Mouse (Mus musculus): ENCODE measurements around the gene Pacrg. TPM values are rescaled to one million over a fixed set of nuclear protein-coding genes. Genes with fewer than 3 reads are reported as not detected.
A peak's percentile ranks its signal among the peaks of the same experiment; 100 is the strongest.

Pacrg gene
- polyA plus RNA-seq, 1 experiment from 2014 or later = 3.7 TPM

DNA sequence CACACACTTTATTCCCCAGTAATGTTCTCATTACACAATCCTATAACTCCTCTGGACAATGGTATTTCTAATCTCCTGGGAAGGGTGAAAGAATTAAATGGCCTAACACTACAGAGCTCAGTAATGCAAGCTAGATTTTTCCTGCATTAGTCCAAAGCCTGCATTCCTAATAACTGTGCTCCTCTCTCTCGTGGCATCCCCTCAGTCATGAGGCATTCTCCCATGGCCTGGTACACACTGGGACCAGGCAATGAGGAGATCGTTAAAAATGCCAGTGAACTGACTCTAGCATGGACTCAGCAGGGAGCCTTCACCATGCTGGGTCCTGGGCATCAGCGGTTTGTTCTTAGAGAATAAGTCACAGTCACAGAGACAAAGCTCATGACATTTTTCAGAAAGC is 256.8 kb downstream of the Pacrg start:
- Histone ChIP-seq H3K4me2 (ENCODE audit: low read depth, low read length) (no peak overlapping the region), H3K27ac (ENCODE audit: low read length) (no peak overlapping the region), H3K27me3 (ENCODE audit: control insufficient read depth, insufficient read depth, low read depth, low read length) (no peaks in the 10 kb centered on the region), H3K4me3 (ENCODE audit: low read length) (no peak overlapping the region), H3K9me3 (ENCODE audit: control insufficient read depth, low read length) (no peaks in the 10 kb centered on the region), H3K36me3 (ENCODE audit: control insufficient read depth, insufficient read depth, low read length) (no peaks in the 10 kb centered on the region), H3K4me1 (replicated peaks; ENCODE audit: control insufficient read depth, insufficient read depth, low read length) (no peaks in the 10 kb centered on the region), H3K9ac (ENCODE audit: low read length) (no peak overlapping the region)
- ATAC-seq (ENCODE audit: low read depth) = no peak
- 78% methylated on average over 3 of the region's 3 CpGs for WGBS

DNA sequence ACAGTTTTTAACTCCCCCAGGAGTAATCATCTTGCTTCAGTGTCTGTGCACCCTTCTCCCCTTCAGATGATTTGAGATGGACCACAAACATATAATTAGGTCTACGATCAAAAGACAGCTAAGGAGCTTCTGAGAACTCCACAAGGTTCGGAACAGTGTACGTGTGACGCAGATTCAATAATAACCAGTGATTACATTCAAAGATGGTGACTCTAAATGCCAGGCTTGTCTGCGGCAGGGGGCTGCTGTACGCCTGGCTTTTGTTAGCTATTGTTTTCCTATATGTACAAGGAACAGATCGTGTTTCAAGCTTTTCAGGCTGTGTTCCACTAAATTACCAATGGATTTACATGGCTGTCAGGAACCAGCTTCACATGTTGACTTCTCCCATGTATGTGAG is 264.8 kb downstream of the Pacrg start:
- Histone ChIP-seq H3K27ac (ENCODE audit: low read length) (no peak overlapping the region), H3K4me2 (ENCODE audit: low read depth, low read length) (no peak overlapping the region), H3K9ac (ENCODE audit: low read length) (no peak overlapping the region), H3K27me3 (ENCODE audit: control insufficient read depth, insufficient read depth, low read depth, low read length) (no peaks in the 10 kb centered on the region), H3K4me3 (ENCODE audit: low read length) (no peak overlapping the region), H3K36me3 (ENCODE audit: control insufficient read depth, insufficient read depth, low read length) (no peaks in the 10 kb centered on the region), H3K9me3 (ENCODE audit: control insufficient read depth, low read length) (no peaks in the 10 kb centered on the region), H3K4me1 (replicated peaks; ENCODE audit: control insufficient read depth, insufficient read depth, low read length) (peaks cover under 1% of the 10 kb centered on the region; the same call in 1 of the 2 replicates)
- 88% methylated on average over 7 of the region's 7 CpGs for WGBS
- ATAC-seq (ENCODE audit: low read depth) = no peak

DNA sequence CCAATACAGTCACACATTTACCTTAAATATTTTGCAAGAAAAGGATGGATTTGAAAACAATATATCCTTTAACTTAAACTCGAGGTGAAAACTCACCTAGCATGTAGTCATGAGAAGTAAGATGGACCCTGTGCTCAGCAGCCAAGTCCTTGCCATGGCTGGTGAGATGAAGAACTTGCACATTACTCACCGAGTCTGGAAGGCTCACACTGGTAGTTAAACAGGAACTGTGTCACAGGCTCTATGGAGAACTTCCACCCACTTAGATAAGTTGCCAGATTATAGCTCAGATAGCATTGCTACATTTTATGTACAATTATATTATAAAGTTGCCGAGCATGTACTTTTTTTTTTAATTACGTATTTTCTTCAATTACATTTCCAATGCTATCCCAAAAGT is 267.7 kb downstream of the Pacrg start:
- Histone ChIP-seq H3K4me3 (ENCODE audit: low read length) (no peak overlapping the region), H3K4me2 (ENCODE audit: low read depth, low read length) (no peak overlapping the region), H3K9me3 (ENCODE audit: control insufficient read depth, low read length) (no peaks in the 10 kb centered on the region), H3K27ac (ENCODE audit: low read length) (no peak overlapping the region), H3K4me1 (replicated peaks; ENCODE audit: control insufficient read depth, insufficient read depth, low read length) (peaks cover 4% of the 10 kb centered on the region), H3K9ac (ENCODE audit: low read length) (no peak overlapping the region), H3K27me3 (ENCODE audit: control insufficient read depth, insufficient read depth, low read depth, low read length) (no peaks in the 10 kb centered on the region), H3K36me3 (ENCODE audit: control insufficient read depth, insufficient read depth, low read length) (no peaks in the 10 kb centered on the region)
- 80% methylated on average over 4 of the region's 4 CpGs for WGBS
- no peak for ATAC-seq (ENCODE audit: low read depth)

- Histone ChIP-seq H3K27ac (ENCODE audit: low read length) (0 out of 2 replicates have a peak overlapping the region, but pooled peaks have one; percentile 29), H3K36me3 (ENCODE audit: control insufficient read depth, insufficient read depth, low read length) (no peaks in the 10 kb centered on the region), H3K4me1 (replicated peaks; ENCODE audit: control insufficient read depth, insufficient read depth, low read length) (peaks cover 4% of the 10 kb centered on the region), H3K9me3 (ENCODE audit: control insufficient read depth, low read length) (no peaks in the 10 kb centered on the region), H3K27me3 (ENCODE audit: control insufficient read depth, insufficient read depth, low read depth, low read length) (no peaks in the 10 kb centered on the region), H3K9ac (ENCODE audit: low read length) (no peak overlapping the region), H3K4me3 (ENCODE audit: low read length) (no peak overlapping the region), H3K4me2 (ENCODE audit: low read depth, low read length) (no peak overlapping the region)
- ATAC-seq (ENCODE audit: low read depth) = peak; percentile 86
- 41% methylated on average over 10 of the region's 10 CpGs for WGBS
Measured at GRCm38 (mm10) chr17:10569270-10569669, 270.8 kb downstream of the Pacrg start.

DNA sequence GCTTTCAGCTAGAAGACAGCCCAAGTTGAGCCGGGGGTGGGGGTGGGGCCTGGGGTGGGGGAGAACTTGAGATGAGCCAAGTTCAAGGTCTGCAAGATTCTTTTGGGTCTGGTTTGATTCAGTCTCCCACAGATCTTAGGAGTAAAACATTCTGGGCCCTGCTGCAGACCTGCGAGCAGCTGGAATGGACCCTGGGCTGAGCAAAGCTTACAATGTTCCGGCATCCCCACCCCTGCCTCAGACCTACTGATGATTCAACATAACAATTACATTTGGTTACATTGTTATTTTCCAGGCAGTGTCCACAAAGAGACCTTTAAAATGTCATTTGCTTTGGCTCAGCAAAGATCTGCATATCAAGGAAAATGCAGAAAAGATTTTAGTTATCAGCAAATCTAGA is 272.7 kb downstream of the Pacrg start:
- no peaks in the 10 kb centered on the region for H3K27me3 ChIP-seq (ENCODE audit: control insufficient read depth, insufficient read depth, low read depth, low read length)
- 88% methylated on average over 3 of the region's 3 CpGs for WGBS
- H3K4me2 ChIP-seq (ENCODE audit: low read depth, low read length) = no peak overlapping the region
- no peak overlapping the region for H3K27ac ChIP-seq (ENCODE audit: low read length)
- peaks cover 4% of the 10 kb centered on the region for H3K4me1 ChIP-seq (replicated peaks; ENCODE audit: control insufficient read depth, insufficient read depth, low read length)
- H3K4me3 ChIP-seq (ENCODE audit: low read length) = no peak overlapping the region
- H3K9me3 ChIP-seq (ENCODE audit: control insufficient read depth, low read length) = no peaks in the 10 kb centered on the region
- H3K9ac ChIP-seq (ENCODE audit: low read length) = no peak overlapping the region
- ATAC-seq (ENCODE audit: low read depth) = no peak
- H3K36me3 ChIP-seq (ENCODE audit: control insufficient read depth, insufficient read depth, low read length) = no peaks in the 10 kb centered on the region

DNA sequence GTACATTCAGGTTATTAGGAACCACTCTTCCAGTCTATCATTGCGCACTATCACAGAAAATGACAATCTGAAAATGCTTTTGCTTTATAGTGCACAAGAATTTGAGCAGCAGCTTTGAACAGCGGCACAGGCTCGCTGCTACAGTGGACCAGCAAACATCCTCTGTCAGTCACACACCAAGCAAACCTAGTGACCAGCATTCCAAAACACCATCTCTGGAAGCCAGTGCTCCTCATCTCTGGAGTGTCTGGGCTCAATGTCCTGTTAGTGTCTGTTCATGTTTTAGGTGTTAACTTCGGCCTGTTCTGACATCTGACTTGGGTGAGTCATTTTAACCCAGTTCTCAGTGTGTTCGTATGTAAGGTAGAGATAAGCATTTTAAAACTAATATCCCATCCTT is 275.9 kb downstream of the Pacrg start:
- H3K27me3 ChIP-seq (ENCODE audit: control insufficient read depth, insufficient read depth, low read depth, low read length) = no peaks in the 10 kb centered on the region
- H3K4me2 ChIP-seq (ENCODE audit: low read depth, low read length) = no peak overlapping the region
- no peak overlapping the region for H3K27ac ChIP-seq (ENCODE audit: low read length)
- H3K4me3 ChIP-seq (ENCODE audit: low read length) = no peak overlapping the region
- no peaks in the 10 kb centered on the region; the same call in 1 of the 2 replicates for H3K4me1 ChIP-seq (replicated peaks; ENCODE audit: control insufficient read depth, insufficient read depth, low read length)
- ATAC-seq (ENCODE audit: low read depth) = no peak
- H3K36me3 ChIP-seq (ENCODE audit: control insufficient read depth, insufficient read depth, low read length) = no peaks in the 10 kb centered on the region
- 83% methylated on average over 5 of the region's 5 CpGs for WGBS
- H3K9me3 ChIP-seq (ENCODE audit: control insufficient read depth, low read length) = no peaks in the 10 kb centered on the region
- no peak overlapping the region for H3K9ac ChIP-seq (ENCODE audit: low read length)

DNA sequence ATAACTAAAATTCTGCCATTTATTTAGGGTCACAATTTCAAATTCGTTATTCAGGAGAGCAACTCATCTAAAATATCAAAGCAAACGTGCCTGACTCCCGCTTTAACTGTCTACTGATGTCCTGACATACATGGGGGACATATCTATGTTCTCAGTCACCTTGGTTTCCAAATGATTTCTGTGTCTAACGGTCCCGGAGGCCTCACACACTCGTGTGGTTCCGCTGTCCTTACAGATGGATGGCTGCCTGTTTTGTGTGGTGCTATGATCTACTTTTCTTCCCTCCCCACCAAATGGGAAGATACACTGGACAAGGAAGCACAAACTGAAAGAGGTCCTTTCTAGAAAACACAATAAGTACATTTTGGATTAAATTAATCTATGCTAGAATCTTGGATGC is 277.2 kb downstream of the Pacrg start:
- H3K4me3 ChIP-seq (ENCODE audit: low read length) = no peak overlapping the region
- no peak for ATAC-seq (ENCODE audit: low read depth)
- no peak overlapping the region for H3K27ac ChIP-seq (ENCODE audit: low read length)
- no peaks in the 10 kb centered on the region for H3K4me1 ChIP-seq (replicated peaks; ENCODE audit: control insufficient read depth, insufficient read depth, low read length)
- H3K9me3 ChIP-seq (ENCODE audit: control insufficient read depth, low read length) = no peaks in the 10 kb centered on the region
- H3K36me3 ChIP-seq (ENCODE audit: control insufficient read depth, insufficient read depth, low read length) = no peaks in the 10 kb centered on the region
- WGBS = 87% methylated on average over 7 of the region's 7 CpGs
- no peak overlapping the region for H3K4me2 ChIP-seq (ENCODE audit: low read depth, low read length)
- H3K27me3 ChIP-seq (ENCODE audit: control insufficient read depth, insufficient read depth, low read depth, low read length) = no peaks in the 10 kb centered on the region
- no peak overlapping the region for H3K9ac ChIP-seq (ENCODE audit: low read length)

- WGBS = 61% methylated on average over 3 of the region's 3 CpGs
- Histone ChIP-seq H3K4me3 (ENCODE audit: low read length) (no peak overlapping the region), H3K27me3 (ENCODE audit: control insufficient read depth, insufficient read depth, low read depth, low read length) (no peaks in the 10 kb centered on the region), H3K9ac (ENCODE audit: low read length) (no peak overlapping the region), H3K36me3 (ENCODE audit: control insufficient read depth, insufficient read depth, low read length) (no peaks in the 10 kb centered on the region), H3K27ac (ENCODE audit: low read length) (no peak overlapping the region), H3K4me1 (replicated peaks; ENCODE audit: control insufficient read depth, insufficient read depth, low read length) (no peaks in the 10 kb centered on the region), H3K9me3 (ENCODE audit: control insufficient read depth, low read length) (no peaks in the 10 kb centered on the region), H3K4me2 (ENCODE audit: low read depth, low read length) (no peak overlapping the region)
- no peak for ATAC-seq (ENCODE audit: low read depth)
Measured at GRCm38 (mm10) chr17:10560053-10560452, 280.1 kb downstream of the Pacrg start.

- Histone ChIP-seq H3K9ac (ENCODE audit: low read length) (no peak overlapping the region), H3K4me3 (ENCODE audit: low read length) (no peak overlapping the region), H3K36me3 (ENCODE audit: control insufficient read depth, insufficient read depth, low read length) (no peaks in the 10 kb centered on the region), H3K9me3 (ENCODE audit: control insufficient read depth, low read length) (no peaks in the 10 kb centered on the region), H3K27ac (ENCODE audit: low read length) (no peak overlapping the region), H3K4me2 (ENCODE audit: low read depth, low read length) (no peak overlapping the region), H3K4me1 (replicated peaks; ENCODE audit: control insufficient read depth, insufficient read depth, low read length) (no peaks in the 10 kb centered on the region), H3K27me3 (ENCODE audit: control insufficient read depth, insufficient read depth, low read depth, low read length) (no peaks in the 10 kb centered on the region)
- 45% methylated on average over 8 of the region's 8 CpGs for WGBS
- ATAC-seq (ENCODE audit: low read depth) = no peak
Measured at GRCm38 (mm10) chr17:10558671-10559070, 281.4 kb downstream of the Pacrg start.
